Mouse (Mus musculus): ENCODE results near the gene Ctsa. TPM values are rescaled to one million over a fixed set of nuclear protein-coding genes. Genes with fewer than 3 reads are reported as not detected.
A peak's percentile ranks its signal among the peaks of the same experiment; 100 is the strongest.
"Not testable (repeated sequence)": the region's sequence is repeated elsewhere in the genome, so short reads cannot be mapped to it uniquely, and the experiment has no call there.

Gene Ctsa
- total RNA-seq, 2 experiments from 2014 or later: 33.5 to 36.1 TPM

- no peak for ATAC-seq (replicated peaks; ENCODE audit: low FRiP score, poor library complexity, severe bottlenecking)
Observed at GRCm38 (mm10) chr2:164873621-164874020, 40.9 kb downstream of the Ctsa start.

- ATAC-seq (replicated peaks; ENCODE audit: low FRiP score, poor library complexity, severe bottlenecking): no peak
Observed at GRCm38 (mm10) chr2:164874239-164874769, 41.6 kb downstream of the Ctsa start.

GRCm38 (mm10) chr2:164875648-164876047, 43.0 kb downstream of the Ctsa start:
- ATAC-seq (replicated peaks; ENCODE audit: low FRiP score, poor library complexity, severe bottlenecking): not testable (repeated sequence)

GRCm38 (mm10) chr2:164877376-164878215, 44.9 kb downstream of the Ctsa start:
- ATAC-seq (replicated peaks; ENCODE audit: low FRiP score, poor library complexity, severe bottlenecking): not testable (repeated sequence)

DNA sequence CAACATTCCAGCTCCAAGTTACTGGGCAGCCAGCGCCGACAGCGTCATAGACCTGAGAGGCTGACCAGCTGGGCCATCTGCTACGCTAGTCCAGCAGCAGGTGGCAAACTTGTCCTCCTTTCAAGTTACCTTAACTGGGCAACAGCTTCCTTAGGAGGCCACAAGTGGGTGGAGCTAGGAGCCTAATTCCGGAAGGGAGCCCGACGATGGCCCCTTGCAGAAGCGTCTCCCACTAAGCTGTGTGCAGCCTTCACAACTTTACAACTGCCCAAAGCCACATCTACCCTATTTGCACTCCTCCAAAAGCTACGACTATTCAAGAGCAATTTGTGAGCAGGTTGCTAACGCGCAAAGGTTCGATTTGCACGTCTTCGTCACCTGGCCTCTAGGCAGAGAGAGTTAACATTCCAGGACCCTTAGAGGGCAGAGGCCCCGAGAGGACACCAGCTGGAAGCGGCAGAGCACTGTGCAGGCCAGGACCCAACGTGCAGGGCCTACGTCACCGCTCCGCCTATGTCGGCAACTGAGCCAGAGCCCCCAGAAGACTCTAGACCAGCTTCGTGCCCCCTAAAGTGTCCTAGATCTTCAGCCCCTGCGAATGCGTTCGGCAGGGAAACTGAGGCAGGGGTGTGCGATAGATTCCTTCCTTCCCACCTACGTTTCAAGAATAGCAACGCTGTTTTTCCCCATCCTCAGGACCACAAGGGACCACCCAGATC, 46.0 kb downstream of the Ctsa start:
- ATAC-seq (replicated peaks; ENCODE audit: low FRiP score, poor library complexity, severe bottlenecking): peak; percentile 75

DNA sequence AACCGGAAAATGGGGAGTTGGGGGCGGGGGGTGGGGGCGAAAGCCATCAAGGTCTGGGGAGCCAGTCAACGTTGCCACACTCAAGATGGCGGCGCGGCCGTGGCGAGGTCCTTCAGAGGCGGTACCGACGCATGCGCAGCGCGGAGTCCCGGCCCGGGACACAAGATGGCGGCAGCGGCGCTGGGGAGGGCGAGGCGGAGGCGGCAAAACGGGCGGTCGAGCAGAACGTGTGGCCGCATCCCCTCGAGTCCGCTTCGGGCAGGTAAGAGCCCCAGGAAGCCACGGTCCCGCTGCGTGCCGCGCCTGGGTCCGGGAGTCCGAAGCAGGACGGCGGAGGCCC, 46.5 kb downstream of the Ctsa start, which contains the start of gene Pcif1:
TSS of gene Pcif1 (plus strand) at position 77 of the 340 bp plus-strand sequence.
- peak; percentile 58 for ATAC-seq (replicated peaks; ENCODE audit: low FRiP score, poor library complexity, severe bottlenecking)

DNA sequence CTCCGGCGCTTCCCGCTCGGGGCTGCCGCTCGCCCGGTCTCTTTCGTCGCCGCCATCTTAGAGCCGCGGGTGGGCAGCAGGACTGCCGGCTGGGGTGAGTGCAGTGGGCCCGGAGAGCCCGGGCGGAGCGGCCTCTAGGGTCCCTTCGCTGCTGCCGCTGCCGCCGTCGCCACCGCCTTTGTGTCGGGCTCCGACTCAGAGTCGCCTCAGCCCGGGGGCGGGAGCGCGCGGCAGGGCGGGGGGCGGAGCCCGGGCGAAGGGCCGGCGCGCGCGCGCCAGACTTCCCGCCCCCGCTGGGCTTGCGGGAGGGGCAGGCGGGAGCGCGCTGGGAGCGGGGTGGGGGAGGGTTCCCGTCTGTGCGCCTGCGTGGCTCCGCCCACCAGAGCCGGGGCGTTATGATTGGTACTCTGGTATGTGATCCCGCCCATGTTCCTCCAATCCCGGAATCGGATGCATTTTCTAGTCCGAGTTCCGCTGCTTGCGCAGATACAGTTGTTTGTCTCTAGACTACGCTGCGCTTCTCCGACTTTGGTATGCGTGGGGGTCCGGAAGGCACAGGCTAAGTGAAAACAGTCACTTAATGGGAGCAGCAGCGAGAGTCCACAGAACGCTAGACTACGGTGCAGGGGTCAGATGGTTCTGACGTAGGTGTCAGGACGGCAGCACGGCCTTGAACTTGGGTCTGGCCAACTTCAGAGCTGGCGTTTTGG, 47.0 kb downstream of the Ctsa start:
- ATAC-seq (replicated peaks; ENCODE audit: low FRiP score, poor library complexity, severe bottlenecking): peak; percentile 86

GRCm38 (mm10) chr2:164882619-164883018, 49.9 kb downstream of the Ctsa start:
- ATAC-seq (replicated peaks; ENCODE audit: low FRiP score, poor library complexity, severe bottlenecking): no peak

DNA sequence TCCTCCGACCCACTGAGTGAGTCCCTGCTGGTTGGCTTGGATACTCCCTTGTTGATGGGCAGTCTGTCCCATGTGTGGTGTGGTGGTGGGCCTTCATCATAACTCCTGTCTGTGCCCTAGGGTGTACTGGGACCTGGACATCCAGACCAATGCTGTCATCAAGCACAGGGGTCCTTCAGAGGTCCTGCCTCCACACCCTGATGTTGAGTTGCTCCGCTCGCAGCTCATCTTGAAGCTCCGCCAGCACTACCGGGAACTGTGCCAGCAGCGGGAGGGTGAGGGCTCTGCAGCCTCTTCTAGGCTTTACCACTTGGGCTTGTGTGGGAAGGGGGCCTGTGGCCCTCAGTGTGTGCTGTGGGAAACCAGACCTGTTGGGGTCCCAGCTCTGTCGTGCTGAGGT, 53.1 kb downstream of the Ctsa start:
- no peak for ATAC-seq (replicated peaks; ENCODE audit: low FRiP score, poor library complexity, severe bottlenecking)

GRCm38 (mm10) chr2:164886617-164887016, 53.9 kb downstream of the Ctsa start:
- ATAC-seq (replicated peaks; ENCODE audit: low FRiP score, poor library complexity, severe bottlenecking): no peak

- ATAC-seq (replicated peaks; ENCODE audit: low FRiP score, poor library complexity, severe bottlenecking): no peak
Observed at GRCm38 (mm10) chr2:164888996-164889395, 56.3 kb downstream of the Ctsa start.

- no peak for ATAC-seq (replicated peaks; ENCODE audit: low FRiP score, poor library complexity, severe bottlenecking)
Observed at GRCm38 (mm10) chr2:164889960-164890359, 57.3 kb downstream of the Ctsa start.

Other genes starting within 250 kb of the Ctsa start
- not detected in 2 replicates for gene Wfdc6a, start 247.4 kb upstream of the Ctsa start, total RNA-seq (2015; ENCODE audit: low replicate concordance)
- not detected in 2 replicates for gene Wfdc6a, start 247.4 kb upstream of the Ctsa start, total RNA-seq (2017; ENCODE audit: low replicate concordance)
- gene Eppin, start 239.3 kb upstream of the Ctsa start, total RNA-seq (2015; ENCODE audit: low replicate concordance): not detected in 2 replicates
- gene Eppin, start 239.3 kb upstream of the Ctsa start, total RNA-seq (2017; ENCODE audit: low replicate concordance): not detected in 2 replicates
- gene Wfdc6b, start 219.4 kb upstream of the Ctsa start, total RNA-seq (2015; ENCODE audit: low replicate concordance): not detected in 2 replicates
- gene Wfdc6b, start 219.4 kb upstream of the Ctsa start, total RNA-seq (2017; ENCODE audit: low replicate concordance): not detected in 2 replicates
- gene Wfdc8, start 219.2 kb upstream of the Ctsa start, total RNA-seq (2015; ENCODE audit: low replicate concordance): not detected in 2 replicates
- not detected in 2 replicates for gene Wfdc8, start 219.2 kb upstream of the Ctsa start, total RNA-seq (2017; ENCODE audit: low replicate concordance)
- not detected in 2 replicates for gene Wfdc16, start 194.1 kb upstream of the Ctsa start, total RNA-seq (2015; ENCODE audit: low replicate concordance)
- not detected in 2 replicates for gene Wfdc16, start 194.1 kb upstream of the Ctsa start, total RNA-seq (2017; ENCODE audit: low replicate concordance)
- gene Wfdc10, start 176.8 kb upstream of the Ctsa start, total RNA-seq (2015; ENCODE audit: low replicate concordance): not detected in 2 replicates
- gene Wfdc10, start 176.8 kb upstream of the Ctsa start, total RNA-seq (2017; ENCODE audit: low replicate concordance): not detected in 2 replicates
- gene Wfdc9, start 176.3 kb upstream of the Ctsa start, total RNA-seq (2015; ENCODE audit: low replicate concordance): not detected in 2 replicates
- not detected in 2 replicates for gene Wfdc9, start 176.3 kb upstream of the Ctsa start, total RNA-seq (2017; ENCODE audit: low replicate concordance)
- gene Wfdc11, start 158.8 kb upstream of the Ctsa start, total RNA-seq (2015; ENCODE audit: low replicate concordance): not detected in 2 replicates
- gene Wfdc11, start 158.8 kb upstream of the Ctsa start, total RNA-seq (2017; ENCODE audit: low replicate concordance): 0.77 TPM in 1 of 2 replicates, not detected in the other
- gene Wfdc13, start 147.8 kb upstream of the Ctsa start, total RNA-seq (2015; ENCODE audit: low replicate concordance): not detected in 2 replicates
- gene Wfdc13, start 147.8 kb upstream of the Ctsa start, total RNA-seq (2017; ENCODE audit: low replicate concordance): not detected in 2 replicates
- gene Spint4, start 134.4 kb upstream of the Ctsa start, total RNA-seq (2015; ENCODE audit: low replicate concordance): not detected in 2 replicates
- not detected in 2 replicates for gene Spint4, start 134.4 kb upstream of the Ctsa start, total RNA-seq (2017; ENCODE audit: low replicate concordance)
- not detected in 2 replicates for gene Spint5, start 117.6 kb upstream of the Ctsa start, total RNA-seq (2015; ENCODE audit: low replicate concordance)
- gene Spint5, start 117.6 kb upstream of the Ctsa start, total RNA-seq (2017; ENCODE audit: low replicate concordance): not detected in 2 replicates
- 16.7 and 19.9 TPM in 2 replicates for gene Wfdc3, start 86.9 kb upstream of the Ctsa start, total RNA-seq (2015; ENCODE audit: low replicate concordance)
- 10.0 and 12.8 TPM in 2 replicates for gene Wfdc3, start 86.9 kb upstream of the Ctsa start, total RNA-seq (2017; ENCODE audit: low replicate concordance)
- 79.2 and 130 TPM in 2 replicates for gene Dnttip1, start 86.9 kb upstream of the Ctsa start, total RNA-seq (2015; ENCODE audit: low replicate concordance)
- gene Dnttip1, start 86.9 kb upstream of the Ctsa start, total RNA-seq (2017; ENCODE audit: low replicate concordance): 137 and 237 TPM in 2 replicates
- gene Ube2c, start 63.0 kb upstream of the Ctsa start, total RNA-seq (2015; ENCODE audit: low replicate concordance): 268 and 318 TPM in 2 replicates
- gene Ube2c, start 63.0 kb upstream of the Ctsa start, total RNA-seq (2017; ENCODE audit: low replicate concordance): 123 and 215 TPM in 2 replicates
- gene Tnnc2, start 52.9 kb upstream of the Ctsa start, total RNA-seq (2015; ENCODE audit: low replicate concordance): not detected in 2 replicates
- not detected in 2 replicates for gene Tnnc2, start 52.9 kb upstream of the Ctsa start, total RNA-seq (2017; ENCODE audit: low replicate concordance)
- gene Snx21, start 47.0 kb upstream of the Ctsa start, total RNA-seq (2015; ENCODE audit: low replicate concordance): 2.1 and 2.9 TPM in 2 replicates
- 0.43 and 0.98 TPM in 2 replicates for gene Snx21, start 47.0 kb upstream of the Ctsa start, total RNA-seq (2017; ENCODE audit: low replicate concordance)
- gene Acot8, start 28.0 kb upstream of the Ctsa start, total RNA-seq (2015; ENCODE audit: low replicate concordance): 9.6 and 10.0 TPM in 2 replicates
- gene Acot8, start 28.0 kb upstream of the Ctsa start, total RNA-seq (2017; ENCODE audit: low replicate concordance): 15.8 and 20.8 TPM in 2 replicates
- gene Zswim3, start 27.8 kb upstream of the Ctsa start, total RNA-seq (2015; ENCODE audit: low replicate concordance): 0.58 and 1.9 TPM in 2 replicates
- gene Zswim3, start 27.8 kb upstream of the Ctsa start, total RNA-seq (2017; ENCODE audit: low replicate concordance): 2.0 and 4.5 TPM in 2 replicates
- 1.5 and 2.1 TPM in 2 replicates for gene Zswim1, start 10.2 kb upstream of the Ctsa start, total RNA-seq (2015; ENCODE audit: low replicate concordance)
- 0.60 and 1.1 TPM in 2 replicates for gene Zswim1, start 10.2 kb upstream of the Ctsa start, total RNA-seq (2017; ENCODE audit: low replicate concordance)
- not detected in 2 replicates for gene Spata25, start 4.3 kb upstream of the Ctsa start, total RNA-seq (2015; ENCODE audit: low replicate concordance)
- not detected in 2 replicates for gene Spata25, start 4.3 kb upstream of the Ctsa start, total RNA-seq (2017; ENCODE audit: low replicate concordance)
- not detected in 2 replicates for gene Neurl2, start 583 bp downstream of the Ctsa start, total RNA-seq (2015; ENCODE audit: low replicate concordance)
- gene Neurl2, start 583 bp downstream of the Ctsa start, total RNA-seq (2017; ENCODE audit: low replicate concordance): 1.4 TPM in 1 of 2 replicates, not detected in the other
- 0.58 and 0.84 TPM in 2 replicates for gene Pltp, start 24.8 kb downstream of the Ctsa start, total RNA-seq (2015; ENCODE audit: low replicate concordance)
- gene Pltp, start 24.8 kb downstream of the Ctsa start, total RNA-seq (2017; ENCODE audit: low replicate concordance): 1.8 and 3.3 TPM in 2 replicates
- 5.6 and 22.6 TPM in 2 replicates for gene Pcif1, start 46.4 kb downstream of the Ctsa start, total RNA-seq (2015; ENCODE audit: low replicate concordance)
- 19.0 and 30.5 TPM in 2 replicates for gene Pcif1, start 46.4 kb downstream of the Ctsa start, total RNA-seq (2017; ENCODE audit: low replicate concordance)
- 13.4 and 17.9 TPM in 2 replicates for gene Zfp335, start 78.9 kb downstream of the Ctsa start, total RNA-seq (2015; ENCODE audit: low replicate concordance)
- gene Zfp335, start 78.9 kb downstream of the Ctsa start, total RNA-seq (2017; ENCODE audit: low replicate concordance): 9.9 and 10.3 TPM in 2 replicates
- 73.6 and 120 TPM in 2 replicates for gene Mmp9, start 107.9 kb downstream of the Ctsa start, total RNA-seq (2015; ENCODE audit: low replicate concordance)
- 31.4 and 35.7 TPM in 2 replicates for gene Mmp9, start 107.9 kb downstream of the Ctsa start, total RNA-seq (2017; ENCODE audit: low replicate concordance)
- gene Slc12a5, start 127.9 kb downstream of the Ctsa start, total RNA-seq (2015; ENCODE audit: low replicate concordance): not detected in 2 replicates
- not detected in 2 replicates for gene Slc12a5, start 127.9 kb downstream of the Ctsa start, total RNA-seq (2017; ENCODE audit: low replicate concordance)
- 1.2 and 5.4 TPM in 2 replicates for gene Ncoa5, start 202.0 kb downstream of the Ctsa start, total RNA-seq (2015; ENCODE audit: low replicate concordance)
- gene Ncoa5, start 202.0 kb downstream of the Ctsa start, total RNA-seq (2017; ENCODE audit: low replicate concordance): 10.3 and 15.6 TPM in 2 replicates
- 10.2 TPM in 1 of 2 replicates, not detected in the other for gene Cd40, start 222.8 kb downstream of the Ctsa start, total RNA-seq (2015; ENCODE audit: low replicate concordance)
- 3.6 and 5.1 TPM in 2 replicates for gene Cd40, start 222.8 kb downstream of the Ctsa start, total RNA-seq (2017; ENCODE audit: low replicate concordance)